Mouse (Mus musculus): ENCODE data around the gene Il4i1.

GRCm38 (mm10) chr7:44819863-44820262, 3.7 kb downstream of the Il4i1 start:
- no peak for TF ChIP-seq POLR2A (IDR thresholded peaks at IDR 0.05; ENCODE audit: insufficient read depth, low read depth, low read length)
- no peak for TF ChIP-seq CTCF (IDR thresholded peaks at IDR 0.05)
- TF ChIP-seq EP300 (IDR thresholded peaks at IDR 0.05; ENCODE audit: insufficient read depth, low read depth, low read length), result no peak
